Mouse (Mus musculus) liver, adult 2 months (tissue): Measurements from ENCODE around the gene Olfr1057. TPM values are rescaled to one million over a fixed set of nuclear protein-coding genes. Genes with fewer than 3 reads are reported as not detected.
"Not testable (repeated sequence)": the region's sequence is repeated elsewhere in the genome, so short reads cannot be mapped to it uniquely, and the experiment has no call there.

Experiments used
- DNase-seq: peaks from one replicate; pipeline ENCODE4 v3.0.0-alpha.2; 2011; ENCODE audit warnings: low read depth, low spot score; ENCODE audit errors: extremely low read depth
- H3K27ac ChIP-seq: fragments of 200-500 bp; replicated peaks from 2 replicates; pipeline ENCODE4 v1.5.1; 2012; ENCODE audit warnings: low read depth, mild to moderate bottlenecking, control low read depth, inconsistent platforms, low read length; ENCODE audit not compliant: insufficient read depth
- H3K27me3 ChIP-seq: fragments of 200-500 bp; 2 replicates; pipeline ENCODE4 v1.6.1; 2012; ENCODE audit warnings: mild to moderate bottlenecking, moderate library complexity, low read length, inconsistent platforms; ENCODE audit not compliant: control insufficient read depth, insufficient read depth
- H3K36me3 ChIP-seq: fragments of 200-500 bp; 2 replicates; pipeline ENCODE4 v1.6.1; 2012; ENCODE audit warnings: low read length, inconsistent platforms; ENCODE audit not compliant: control insufficient read depth, insufficient read depth
- H3K4me1 ChIP-seq: fragments of 200-500 bp; 2 replicates; pipeline ENCODE4 v1.6.1; 2011; ENCODE audit warnings: low read length; ENCODE audit not compliant: control insufficient read depth, insufficient read depth
- H3K4me3 ChIP-seq: fragments of 200-500 bp; 2 replicates; pipeline ENCODE4 v1.5.1; 2011; ENCODE audit warnings: low read depth, mild to moderate bottlenecking, control low read depth, low read length, moderate library complexity; ENCODE audit not compliant: insufficient read depth
- H3K79me2 ChIP-seq: fragments of 200-500 bp; 2 replicates; pipeline ENCODE4 v1.6.1; 2012; ENCODE audit warnings: inconsistent platforms, mild to moderate bottlenecking, low read length, moderate library complexity; ENCODE audit not compliant: control insufficient read depth, insufficient read depth
- H3K9ac ChIP-seq: fragments of 200-500 bp; 2 replicates; pipeline ENCODE4 v1.6.1; 2012; ENCODE audit warnings: low read depth, mild to moderate bottlenecking, control low read depth, inconsistent platforms, low read length
- CTCF ChIP-seq: fragments of 200-500 bp; IDR thresholded peaks from 2 replicates; pipeline ENCODE4 v1.5.1; 2011; ENCODE audit warnings: low read depth, low read length, control low read depth
- POLR2A ChIP-seq: fragments of 200-500 bp; IDR thresholded peaks from 2 replicates; pipeline ENCODE4 v1.6.1; 2011; ENCODE audit warnings: low read length, control low read depth; ENCODE audit not compliant: insufficient read depth; ENCODE audit errors: extremely low read depth
- WGBS: fragments of 180-500 bp; shearing (Covaris S2); methylation state at CpG from one replicate; pipeline ENCODE4 v1.1.7; 2018; 5-methylcytosine and 5-hydroxymethylcytosine counted together
- polyA plus RNA-seq: library from polyadenylated mRNA; depleted of rRNA; stranded (reverse); fragments of >200 nt; gene quantifications from 2 replicates; pipeline ENCODE4 v1.2.3, GENCODE M21; 2012; rRNA removed
- total RNA-seq: library from RNA; depleted of rRNA; stranded (reverse); fragments of >200 nt; gene quantifications from 2 replicates; pipeline ENCODE4 v1.2.3, GENCODE M21; 2014; rRNA removed

The Olfr1057 gene
- total RNA-seq (not detected in 2 replicates), polyA plus RNA-seq (not detected in 2 replicates)

- Histone ChIP-seq H3K36me3 (no peaks in the 10 kb centered on the region), H3K4me3 (no peak within 1 kb of the TSS), H3K27me3 (no peaks in the 10 kb centered on the region), H3K9ac (no peak within 1 kb of the TSS), H3K4me1 (no peaks in the 10 kb centered on the region), H3K27ac (no peak within 1 kb of the TSS), H3K79me2 (no peaks in the 10 kb centered on the region)
- DNase-seq, result no peak
- TF ChIP-seq POLR2A, result no peak
- TF ChIP-seq CTCF, result no peak
Observed at GRCm38 (mm10) chr2:86378293-86378692, at the start of gene Olfr1057. TSS of gene Olfr1057 (minus strand) at chr2:86378393.

GRCm38 (mm10) chr2:86426649-86427048 is 48.5 kb upstream of the Olfr1057 start, which contains the start of gene Olfr1062:
TSS of gene Olfr1062 (minus strand) at chr2:86426749.
- not testable (repeated sequence) for H3K9ac ChIP-seq, H3K27ac ChIP-seq, DNase-seq, H3K27me3 ChIP-seq, H3K79me2 ChIP-seq, H3K36me3 ChIP-seq, H3K4me3 ChIP-seq, H3K4me1 ChIP-seq

- H3K79me2 ChIP-seq, result no peaks in the 10 kb centered on the region
- 74% methylated on average over 1 of the region's 1 CpGs for WGBS
Observed at GRCm38 (mm10) chr2:86413950-86414349, 35.8 kb upstream of the Olfr1057 start, which contains the start of gene Olfr1061. TSS of gene Olfr1061 (minus strand) at chr2:86414050.

GRCm38 (mm10) chr2:86395114-86395513 is 16.9 kb upstream of the Olfr1057 start:
- no peak for DNase-seq
- H3K9ac ChIP-seq, result no peak overlapping the region
- H3K36me3 ChIP-seq, result no peaks in the 10 kb centered on the region
- 81% methylated on average over 2 of the region's 2 CpGs for WGBS
- TF ChIP-seq POLR2A, result no peak
- no peak for TF ChIP-seq CTCF
- no peak overlapping the region for H3K4me3 ChIP-seq
- no peaks in the 10 kb centered on the region for H3K27me3 ChIP-seq
- no peaks in the 10 kb centered on the region for H3K79me2 ChIP-seq
- no peak overlapping the region for H3K27ac ChIP-seq
- H3K4me1 ChIP-seq, result no peaks in the 10 kb centered on the region

More at GRCm38 (mm10) chr2:86413950-86414349, 35.8 kb upstream of the Olfr1057 start, which contains the start of gene Olfr1061:
- Histone ChIP-seq H3K36me3 (no peaks in the 10 kb centered on the region), H3K9ac (no peak within 1 kb of the TSS), H3K4me3 (no peak within 1 kb of the TSS), H3K27me3 (no peaks in the 10 kb centered on the region), H3K4me1 (no peaks in the 10 kb centered on the region), H3K27ac (no peak within 1 kb of the TSS)
- no peak for DNase-seq
- TF ChIP-seq CTCF (no peak), POLR2A (no peak)

- not testable (repeated sequence) for H3K36me3 ChIP-seq, H3K27ac ChIP-seq, H3K79me2 ChIP-seq, H3K4me3 ChIP-seq, H3K4me1 ChIP-seq, H3K27me3 ChIP-seq, H3K9ac ChIP-seq, DNase-seq
Observed at GRCm38 (mm10) chr2:86388461-86388860, 10.3 kb upstream of the Olfr1057 start, which contains the start of gene Olfr1058. TSS of gene Olfr1058 (minus strand) at chr2:86388561.

- not testable (repeated sequence) for DNase-seq, H3K27ac ChIP-seq, H3K36me3 ChIP-seq, H3K79me2 ChIP-seq, H3K4me3 ChIP-seq, H3K9ac ChIP-seq, H3K27me3 ChIP-seq, H3K4me1 ChIP-seq
- 94% methylated on average over 2 of the region's 6 CpGs for WGBS
Observed at GRCm38 (mm10) chr2:86366342-86366741, 11.9 kb downstream of the Olfr1057 start.
